Mouse (Mus musculus) right cerebral cortex, postnatal 10 days (tissue): ENCODE measurements at regions not wholly inside any gene's neighbourhood (a gene's known extent, or its start where the extent isn't known, plus 50 kb on each side); places are given as distances from the start of the nearest gene placed in this dataset.
A peak's percentile ranks its signal among the peaks of the same experiment; 100 is the strongest.

ENCODE experiments used
- DNase-seq, 2 experiments: peaks; one replicate each; pipeline ENCODE4 v3.0.0; 2021; ENCODE audit warnings: low spot score in 2 of 2

GRCm38 (mm10) chr1:122273579-122273978 is 705.8 kb upstream of the Ddx18 start:
- DNase-seq, result no peak

- no peak for DNase-seq
Observed at GRCm38 (mm10) chr1:122243031-122243430, 675.2 kb upstream of the Ddx18 start.

DNA sequence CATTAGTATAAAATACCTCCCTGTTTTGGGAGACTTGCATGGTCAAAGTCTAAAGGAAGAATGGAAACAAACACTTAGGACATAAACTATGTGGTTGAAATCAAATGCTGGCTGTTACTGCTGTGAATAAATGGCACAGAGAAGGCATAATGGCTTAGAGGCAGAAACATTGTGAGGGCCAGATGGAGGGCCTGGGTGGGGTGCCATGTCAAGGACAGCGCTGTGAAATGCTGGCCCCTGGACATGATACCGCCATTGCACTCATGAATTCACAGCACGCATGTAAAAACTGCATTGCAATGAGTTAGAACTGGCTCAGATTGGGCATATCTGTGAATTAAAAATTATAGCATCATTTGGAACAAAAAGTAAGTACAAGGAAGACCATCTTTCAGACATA is 673.7 kb upstream of the Ddx18 start:
- DNase-seq, result no peak

- no peak for DNase-seq
Observed at GRCm38 (mm10) chr1:122230442-122230841, 662.7 kb upstream of the Ddx18 start.

GRCm38 (mm10) chr1:122212484-122212883 is 644.7 kb upstream of the Ddx18 start:
- DNase-seq, result peak; percentile 32 to 61

GRCm38 (mm10) chr1:122208619-122209018 is 640.8 kb upstream of the Ddx18 start:
- DNase-seq, result no peak

GRCm38 (mm10) chr1:122169547-122169946 is 601.8 kb upstream of the Ddx18 start:
- no peak for DNase-seq

DNA sequence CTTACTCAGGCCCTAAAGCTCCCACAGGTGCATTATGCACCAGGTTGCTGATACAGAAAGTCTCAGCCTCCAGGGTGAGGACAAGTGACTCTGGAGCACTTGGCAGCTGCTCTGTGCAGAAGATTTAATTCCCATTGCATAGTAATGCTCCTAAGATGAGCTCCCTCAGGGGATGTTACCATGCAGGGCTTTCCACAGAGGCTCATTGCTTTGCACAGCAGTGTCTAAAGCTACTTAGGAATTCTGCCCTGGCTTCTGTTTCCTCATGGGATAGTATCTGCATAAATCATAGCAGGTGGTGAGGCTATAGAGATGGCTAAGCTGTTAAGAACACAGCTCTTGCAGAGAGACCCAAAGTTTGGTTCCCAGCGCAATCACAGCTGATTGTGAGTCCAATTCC is 594.0 kb upstream of the Ddx18 start:
- DNase-seq, result no peak

GRCm38 (mm10) chr1:122141362-122141761 is 573.6 kb upstream of the Ddx18 start:
- DNase-seq, result no peak

- DNase-seq, result peak in 1 of 2 experiments; percentile 18
Observed at GRCm38 (mm10) chr1:122123954-122124353, 556.2 kb upstream of the Ddx18 start.

DNA sequence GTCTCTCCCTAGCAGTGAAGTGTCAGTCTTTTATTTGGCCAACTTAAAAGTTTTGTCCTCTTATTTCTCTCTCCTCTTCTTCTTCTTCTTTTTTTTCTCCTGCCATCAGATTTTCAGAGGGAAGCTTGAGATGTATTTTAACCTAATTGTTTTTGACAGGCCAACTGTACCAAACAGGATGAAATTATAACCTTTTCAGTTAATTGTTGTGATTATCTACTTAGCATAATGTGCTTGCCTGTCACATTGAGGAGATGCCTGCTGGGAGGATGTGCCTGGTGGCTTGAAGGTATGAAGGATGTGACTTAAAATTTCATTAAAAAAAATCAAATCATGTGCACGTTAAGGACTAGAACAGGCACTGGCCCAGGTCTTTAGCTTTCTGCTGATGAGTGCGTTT is 527.9 kb upstream of the Ddx18 start:
- no peak for DNase-seq

DNA sequence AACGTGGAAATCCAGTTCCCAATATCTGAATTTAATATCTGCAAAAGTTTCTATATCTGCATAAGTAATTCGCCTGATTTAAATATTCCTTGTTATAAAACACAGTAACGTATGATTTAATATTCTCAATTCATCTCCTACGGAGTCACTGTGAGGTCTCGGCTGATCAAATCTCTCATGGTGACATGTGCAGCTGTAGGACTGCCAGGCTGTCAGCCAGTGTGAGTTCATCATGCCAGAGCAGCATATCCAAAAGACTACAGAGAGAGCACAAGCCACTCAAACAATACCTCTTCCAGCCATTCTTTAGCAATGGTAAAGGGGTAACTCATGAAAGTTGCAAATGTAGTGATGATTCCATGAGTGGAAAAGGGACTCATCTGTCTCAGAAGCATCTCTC is 514.7 kb upstream of the Ddx18 start:
- no peak for DNase-seq

DNA sequence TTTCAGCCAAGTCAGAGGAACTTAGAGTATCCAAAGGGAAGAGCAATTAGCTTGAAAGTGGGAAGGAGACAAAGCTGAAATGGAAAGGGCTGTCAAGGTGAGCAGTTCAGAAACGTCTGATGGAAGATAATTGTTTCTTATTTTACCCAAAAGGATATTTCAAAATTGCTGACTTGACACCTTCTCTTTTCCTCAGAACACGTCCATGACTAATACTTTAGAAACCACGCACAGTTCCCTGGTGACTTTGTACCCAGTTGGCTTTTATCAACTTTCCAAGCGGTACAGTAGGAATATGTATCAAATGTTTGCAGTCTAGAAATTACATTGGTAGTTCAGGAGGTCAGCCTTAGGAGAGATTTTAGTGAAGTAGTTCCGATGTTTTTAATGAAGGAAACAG is 508.3 kb upstream of the Ddx18 start:
- DNase-seq, result no peak

DNA sequence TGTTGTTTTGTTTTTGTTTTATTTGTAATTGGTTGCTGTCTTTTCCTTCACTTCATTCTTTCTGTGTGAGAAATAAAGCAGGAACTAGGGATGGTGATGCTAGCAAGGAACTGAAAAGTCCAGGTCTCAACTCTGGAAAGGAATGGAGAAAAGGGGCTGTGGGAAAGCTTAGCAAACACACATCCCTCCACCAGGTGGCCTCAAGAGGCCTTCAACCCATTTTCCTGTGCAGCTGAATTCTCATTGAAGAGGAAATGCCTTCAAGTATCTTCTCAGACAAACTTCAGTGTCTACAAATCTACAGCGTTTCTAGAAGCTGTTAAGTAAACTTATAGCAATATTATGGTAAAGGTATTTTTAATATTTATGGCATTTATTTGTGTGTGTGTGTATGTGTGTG is 487.4 kb upstream of the Ddx18 start:
- DNase-seq, result no peak

DNA sequence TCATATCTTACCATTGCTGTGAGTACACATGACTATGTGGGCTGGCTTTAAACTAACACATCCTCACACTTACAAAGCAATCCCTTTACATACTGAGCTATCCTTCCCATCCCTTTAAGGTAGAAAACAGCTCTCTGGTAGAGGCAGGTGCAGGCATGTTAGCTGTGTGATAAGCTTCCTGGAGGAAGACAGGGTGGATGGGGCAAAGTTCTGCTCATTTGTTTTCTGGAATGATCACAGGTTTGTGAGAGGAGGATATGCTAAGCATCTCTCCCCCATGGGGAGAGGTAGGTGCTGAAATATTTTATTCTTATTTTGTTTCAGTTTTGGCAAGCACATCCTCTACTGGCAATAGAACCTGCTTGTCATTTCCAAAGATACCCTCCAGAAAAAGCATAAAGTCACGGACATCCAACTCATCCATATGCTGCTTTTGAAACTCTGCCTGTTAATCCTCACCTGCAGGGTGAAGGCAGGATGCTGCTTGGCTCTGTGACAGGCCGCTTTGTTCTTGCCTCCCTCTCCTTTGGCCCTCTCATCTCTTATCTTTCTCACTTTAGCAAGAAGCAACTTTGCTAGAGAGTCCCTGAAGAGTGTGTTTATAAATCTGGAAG is 480.4 kb upstream of the Ddx18 start:
- DNase-seq, result peak; percentile 26 to 28

GRCm38 (mm10) chr1:122043896-122044295 is 476.1 kb upstream of the Ddx18 start:
- DNase-seq, result peak in 1 of 2 experiments; percentile 23

DNA sequence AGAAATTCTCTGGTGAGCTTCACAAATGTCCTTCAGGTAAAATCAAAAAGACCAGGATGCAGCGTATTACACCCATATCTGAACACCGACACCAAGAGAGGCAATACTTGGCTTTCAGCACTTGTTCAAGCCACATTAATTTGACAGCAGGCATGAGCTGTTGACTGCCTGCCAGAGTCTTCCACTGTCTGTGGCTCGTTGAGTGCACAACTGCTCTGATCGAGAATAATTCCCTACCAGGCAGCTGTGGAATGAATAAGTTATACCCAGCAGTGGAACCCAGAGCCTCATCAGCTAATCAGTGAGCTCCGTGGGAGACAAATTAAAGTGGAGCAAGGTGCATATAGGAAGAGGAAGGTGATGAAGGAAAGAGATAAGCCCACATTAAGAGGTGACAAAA is 475.3 kb upstream of the Ddx18 start:
- peak; percentile 35 to 36 for DNase-seq

- DNase-seq, result no peak
Observed at GRCm38 (mm10) chr1:122007749-122008148, 440.0 kb upstream of the Ddx18 start.

DNA sequence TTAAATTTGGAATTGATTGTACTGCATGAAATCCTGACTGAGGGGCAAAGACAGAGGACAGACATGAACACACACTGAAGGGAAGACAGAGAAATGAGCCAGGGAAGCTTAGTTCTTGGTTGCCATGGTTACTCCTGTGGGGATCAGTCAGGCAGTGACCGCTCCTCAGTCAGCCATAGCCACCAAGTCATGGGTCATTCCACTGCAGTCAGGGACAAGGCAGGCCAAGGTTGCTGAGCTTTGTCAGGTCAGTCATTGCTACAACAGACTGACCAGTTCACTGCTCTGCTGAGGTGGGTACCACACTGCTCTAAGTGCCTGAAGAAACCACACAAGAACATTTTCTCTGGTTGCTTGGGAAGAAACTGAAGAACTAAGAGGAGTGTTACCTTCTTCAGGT is 428.7 kb upstream of the Ddx18 start:
- peak in 1 of 2 experiments; percentile 25 for DNase-seq

DNA sequence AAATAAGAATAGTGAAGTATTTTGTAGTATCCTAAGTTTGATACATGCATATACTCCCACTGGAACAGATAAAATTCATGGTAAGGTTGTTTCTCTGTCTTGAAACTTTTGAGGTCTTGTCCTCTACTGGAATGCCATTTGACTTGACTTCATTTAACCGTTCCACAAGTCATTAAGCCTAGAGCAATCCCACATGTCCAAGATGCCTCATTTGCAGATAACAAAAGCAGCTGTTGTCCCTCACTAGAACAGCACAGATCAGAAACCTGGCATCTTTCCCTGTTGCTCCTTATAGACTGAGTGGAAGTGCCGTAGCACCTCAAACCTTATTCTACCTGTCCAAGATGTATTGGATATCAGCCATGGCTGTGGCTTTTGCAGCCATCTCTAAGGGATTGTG is 422.9 kb upstream of the Ddx18 start:
- no peak for DNase-seq

DNA sequence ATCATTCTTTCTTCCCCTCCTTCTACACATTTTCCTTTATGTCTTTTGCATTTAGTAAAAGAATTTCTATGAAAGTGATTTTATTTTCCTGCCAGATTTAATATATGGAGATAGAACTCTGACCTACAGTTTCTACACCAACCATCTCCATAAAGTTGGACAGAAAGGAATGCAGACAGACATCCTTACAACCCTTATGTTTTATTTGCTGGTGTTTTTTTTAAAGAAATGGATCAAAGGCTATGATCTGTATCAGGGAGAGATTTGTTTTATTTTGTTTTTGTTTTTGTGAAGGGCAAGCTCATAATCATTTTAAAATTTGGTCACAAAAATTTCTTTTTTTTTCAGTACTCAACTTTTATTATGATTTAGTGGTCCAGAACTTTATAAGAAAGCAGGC is 391.2 kb upstream of the Ddx18 start:
- DNase-seq, result no peak

- no peak for DNase-seq
Observed at GRCm38 (mm10) chr1:121935911-121936310, 368.1 kb upstream of the Ddx18 start.
